Mouse (Mus musculus): Measurements from ENCODE around the gene Srrm4. TPM values are rescaled to one million over a fixed set of nuclear protein-coding genes. Genes with fewer than 3 reads are reported as not detected.

Srrm4 gene
- total and polyA plus RNA-seq, 2 experiments: 0.92 to 1.9 TPM

- 55% methylated on average over 8 of the region's 8 CpGs for WGBS
- DNase-seq (ENCODE audit: extremely low read depth, low read depth, low spot score): no peak
- Histone ChIP-seq H3K4me3 (ENCODE audit: insufficient read depth, low read depth, low read length) (no peak overlapping the region), H3K9ac (ENCODE audit: low read depth, low read length) (no peak overlapping the region), H3K4me1 (ENCODE audit: control insufficient read depth, insufficient read depth, low read length) (peaks cover 2% of the 10 kb centered on the region; the same call in 1 of the 2 replicates), H3K36me3 (ENCODE audit: control insufficient read depth, insufficient read depth, low read length) (no peaks in the 10 kb centered on the region), H3K27ac (replicated peaks; ENCODE audit: insufficient read depth, low read depth, low read length) (no peak overlapping the region), H3K27me3 (ENCODE audit: control insufficient read depth, insufficient read depth, low read length) (no peaks in the 10 kb centered on the region), H3K79me2 (ENCODE audit: control insufficient read depth, insufficient read depth, low read length) (no peaks in the 10 kb centered on the region)
- TF ChIP-seq POLR2A (IDR thresholded peaks at IDR 0.05; ENCODE audit: extremely low read depth, insufficient read depth, low read length): no peak
- no peak for TF ChIP-seq CTCF (IDR thresholded peaks at IDR 0.05; ENCODE audit: low read depth, low read length)
Observed at GRCm38 (mm10) chr5:116450901-116451300, 140.7 kb downstream of the Srrm4 start.

- H3K4me1 ChIP-seq (ENCODE audit: control insufficient read depth, insufficient read depth, low read length): peaks cover 4% of the 10 kb centered on the region; the same call in 1 of the 2 replicates
- H3K79me2 ChIP-seq (ENCODE audit: control insufficient read depth, insufficient read depth, low read length): no peaks in the 10 kb centered on the region
- no peak for TF ChIP-seq POLR2A (IDR thresholded peaks at IDR 0.05; ENCODE audit: extremely low read depth, insufficient read depth, low read length)
- no peak for TF ChIP-seq CTCF (IDR thresholded peaks at IDR 0.05; ENCODE audit: low read depth, low read length)
- no peak overlapping the region for H3K9ac ChIP-seq (ENCODE audit: low read depth, low read length)
- DNase-seq (ENCODE audit: extremely low read depth, low read depth, low spot score): no peak
- 61% methylated on average over 8 of the region's 8 CpGs for WGBS
- H3K36me3 ChIP-seq (ENCODE audit: control insufficient read depth, insufficient read depth, low read length): no peaks in the 10 kb centered on the region
- H3K4me3 ChIP-seq (ENCODE audit: insufficient read depth, low read depth, low read length): no peak overlapping the region
- no peak overlapping the region for H3K27ac ChIP-seq (replicated peaks; ENCODE audit: insufficient read depth, low read depth, low read length)
- H3K27me3 ChIP-seq (ENCODE audit: control insufficient read depth, insufficient read depth, low read length): no peaks in the 10 kb centered on the region
Observed at GRCm38 (mm10) chr5:116449522-116450225, 141.9 kb downstream of the Srrm4 start.

- H3K27me3 ChIP-seq (ENCODE audit: control insufficient read depth, insufficient read depth, low read length): no peaks in the 10 kb centered on the region
- peaks cover 12% of the 10 kb centered on the region for H3K4me1 ChIP-seq (ENCODE audit: control insufficient read depth, insufficient read depth, low read length)
- no peak overlapping the region for H3K9ac ChIP-seq (ENCODE audit: low read depth, low read length)
- no peaks in the 10 kb centered on the region for H3K79me2 ChIP-seq (ENCODE audit: control insufficient read depth, insufficient read depth, low read length)
- no peak for TF ChIP-seq CTCF (IDR thresholded peaks at IDR 0.05; ENCODE audit: low read depth, low read length)
- no peak for TF ChIP-seq POLR2A (IDR thresholded peaks at IDR 0.05; ENCODE audit: extremely low read depth, insufficient read depth, low read length)
- WGBS: 4% methylated on average over 11 of the region's 11 CpGs
- H3K27ac ChIP-seq (replicated peaks; ENCODE audit: insufficient read depth, low read depth, low read length): no peak overlapping the region
- 0 out of 2 replicates have a peak overlapping the region, but pooled peaks have one; percentile 36 for H3K4me3 ChIP-seq (ENCODE audit: insufficient read depth, low read depth, low read length)
- DNase-seq (ENCODE audit: extremely low read depth, low read depth, low spot score): no peak
- no peaks in the 10 kb centered on the region for H3K36me3 ChIP-seq (ENCODE audit: control insufficient read depth, insufficient read depth, low read length)
Observed at GRCm38 (mm10) chr5:116448409-116449191, 143.0 kb downstream of the Srrm4 start.

GRCm38 (mm10) chr5:116447821-116448350 is 143.7 kb downstream of the Srrm4 start:
- 14% methylated on average over 11 of the region's 11 CpGs for WGBS
- Histone ChIP-seq H3K9ac (ENCODE audit: low read depth, low read length) (peak overlapping the region; percentile 68), H3K36me3 (ENCODE audit: control insufficient read depth, insufficient read depth, low read length) (no peaks in the 10 kb centered on the region), H3K79me2 (ENCODE audit: control insufficient read depth, insufficient read depth, low read length) (no peaks in the 10 kb centered on the region), H3K27ac (replicated peaks; ENCODE audit: insufficient read depth, low read depth, low read length) (no peak overlapping the region; the same call in 1 of the 2 replicates), H3K4me1 (ENCODE audit: control insufficient read depth, insufficient read depth, low read length) (peaks cover 14% of the 10 kb centered on the region), H3K4me3 (ENCODE audit: insufficient read depth, low read depth, low read length) (peak overlapping the region; percentile 36; the same call in 1 of the 2 replicates), H3K27me3 (ENCODE audit: control insufficient read depth, insufficient read depth, low read length) (no peaks in the 10 kb centered on the region)
- TF ChIP-seq CTCF (IDR thresholded peaks at IDR 0.05; ENCODE audit: low read depth, low read length): no peak
- TF ChIP-seq POLR2A (IDR thresholded peaks at IDR 0.05; ENCODE audit: extremely low read depth, insufficient read depth, low read length): no peak
- peak; percentile 82 for DNase-seq (ENCODE audit: extremely low read depth, low read depth, low spot score)

- H3K36me3 ChIP-seq (ENCODE audit: control insufficient read depth, insufficient read depth, low read length): no peaks in the 10 kb centered on the region
- no peaks in the 10 kb centered on the region for H3K79me2 ChIP-seq (ENCODE audit: control insufficient read depth, insufficient read depth, low read length)
- 27% methylated on average over 23 of the region's 23 CpGs for WGBS
- peaks cover 14% of the 10 kb centered on the region for H3K4me1 ChIP-seq (ENCODE audit: control insufficient read depth, insufficient read depth, low read length)
- TF ChIP-seq POLR2A (IDR thresholded peaks at IDR 0.05; ENCODE audit: extremely low read depth, insufficient read depth, low read length): 0 out of 2 replicates have a peak, but pooled peaks have one; percentile 4
- TF ChIP-seq CTCF (IDR thresholded peaks at IDR 0.05; ENCODE audit: low read depth, low read length): no peak
- DNase-seq (ENCODE audit: extremely low read depth, low read depth, low spot score): peak; percentile 71
- peak overlapping the region; percentile 59 for H3K4me3 ChIP-seq (ENCODE audit: insufficient read depth, low read depth, low read length)
- peak overlapping the region; percentile 92 for H3K27ac ChIP-seq (replicated peaks; ENCODE audit: insufficient read depth, low read depth, low read length)
- peak overlapping the region; percentile 77 for H3K9ac ChIP-seq (ENCODE audit: low read depth, low read length)
- no peaks in the 10 kb centered on the region for H3K27me3 ChIP-seq (ENCODE audit: control insufficient read depth, insufficient read depth, low read length)
Observed at GRCm38 (mm10) chr5:116446552-116446951, 145.1 kb downstream of the Srrm4 start.

Data from liver, adult 2 months (tissue).